Mouse (Mus musculus): ENCODE data around the gene Rnf111.

Gene Rnf111

GRCm38 (mm10) chr9:70396083-70396482 lies 107.4 kb downstream of the Rnf111 start:
- DNase-seq (ENCODE audit: low read depth, low spot score) = no peak

DNA sequence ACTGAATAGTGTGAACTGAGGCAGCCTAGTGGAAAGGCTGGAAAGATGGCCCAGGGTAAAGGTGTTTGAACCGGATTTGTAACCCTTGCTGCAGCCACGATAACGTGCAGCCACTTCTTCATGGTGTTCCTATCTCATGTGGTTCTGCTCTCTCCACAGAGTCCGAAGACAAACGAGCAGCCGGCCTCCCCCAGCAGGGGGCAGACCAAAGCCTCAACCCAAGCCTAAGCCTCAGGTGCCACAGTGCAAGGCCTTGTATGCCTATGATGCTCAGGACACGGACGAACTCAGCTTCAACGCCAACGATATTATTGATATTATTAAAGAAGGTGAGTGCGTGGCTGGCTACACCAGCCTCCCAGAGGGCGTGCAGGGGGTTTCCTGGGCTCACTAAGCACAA lies 107.9 kb downstream of the Rnf111 start:
- DNase-seq (ENCODE audit: low read depth, low spot score) = peak; percentile 25

DNA sequence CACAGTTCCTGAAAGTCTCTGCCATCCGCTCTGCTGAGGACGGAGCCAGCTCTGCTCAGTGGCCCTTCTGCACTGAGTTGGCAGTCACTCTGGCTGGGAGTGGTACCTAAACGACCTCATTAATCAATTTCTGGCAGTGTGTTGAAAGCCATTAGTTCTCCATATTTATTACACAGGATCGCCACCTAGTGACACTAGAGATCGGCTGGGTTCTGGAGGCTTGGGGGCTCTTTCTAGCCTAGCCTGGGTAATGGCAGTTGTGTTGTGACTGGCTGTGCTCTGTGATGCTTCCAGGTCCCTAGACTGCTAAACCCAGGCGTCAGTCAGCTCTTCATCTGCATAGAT lies 111.0 kb downstream of the Rnf111 start:
- DNase-seq (ENCODE audit: low read depth, low spot score) = peak; percentile 64

DNA sequence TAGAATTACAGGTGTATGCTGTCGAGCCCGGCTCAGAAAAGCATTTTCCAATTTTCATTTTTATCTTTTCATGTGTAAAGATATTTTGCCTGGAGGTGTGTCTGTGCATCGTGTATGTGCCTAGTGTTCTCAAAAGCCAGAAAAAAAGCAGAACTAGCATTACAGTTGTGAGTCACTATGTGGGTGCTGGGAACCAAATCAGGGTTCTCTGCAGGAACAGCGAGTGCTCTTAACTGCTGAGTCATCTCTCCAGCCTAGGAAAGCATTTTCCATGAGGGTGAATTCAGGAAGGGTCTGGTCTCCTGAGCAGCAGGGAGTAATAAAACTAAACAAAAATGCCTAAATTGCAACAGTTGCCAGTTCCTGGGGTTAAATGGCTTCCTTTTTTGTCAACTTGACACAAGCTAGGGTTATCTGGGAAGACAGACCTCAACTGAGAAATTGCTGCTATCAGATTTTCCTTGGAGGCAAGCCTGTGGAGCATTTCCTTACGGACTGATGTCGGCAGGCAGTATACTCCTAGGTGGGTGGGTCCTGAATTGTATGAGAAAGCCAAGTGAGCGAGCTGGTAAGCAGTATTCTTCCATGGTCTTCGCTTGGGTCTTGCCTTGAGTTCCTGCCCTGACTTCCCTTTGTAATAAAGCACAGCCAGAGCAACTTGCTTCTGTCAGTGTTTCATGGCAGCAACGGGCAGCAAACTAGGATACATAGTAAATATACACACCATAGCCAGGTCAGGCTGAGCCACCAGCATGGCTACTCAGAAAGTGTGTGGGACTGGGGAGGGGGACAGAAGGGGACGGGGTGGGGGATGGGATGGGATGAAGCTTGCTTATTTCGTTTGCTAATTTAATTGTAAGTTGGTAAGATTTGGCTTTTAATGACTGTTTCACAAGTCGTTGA lies 111.6 kb downstream of the Rnf111 start:
- peak; percentile 46 for DNase-seq (ENCODE audit: low read depth, low spot score)

DNA sequence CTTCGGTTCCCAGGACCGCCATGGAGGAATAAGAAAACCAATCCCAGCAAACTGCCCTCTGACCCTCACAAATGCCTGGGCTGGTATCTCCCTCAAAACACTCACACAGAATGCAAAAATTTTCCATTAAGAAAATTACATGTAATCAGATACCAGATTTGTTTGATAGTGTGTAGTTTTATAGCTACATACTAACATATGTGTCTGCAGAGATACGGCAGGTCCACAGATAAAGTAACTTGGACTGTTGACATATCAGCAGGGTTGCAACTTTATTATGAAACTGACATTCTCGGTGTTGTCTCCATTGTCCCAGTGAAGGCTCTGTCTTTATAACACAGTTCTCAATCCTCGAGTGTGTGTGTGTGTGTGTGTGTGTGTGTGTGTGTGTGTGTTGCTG lies 112.5 kb downstream of the Rnf111 start:
- DNase-seq (ENCODE audit: low read depth, low spot score) = no peak

- no peak for DNase-seq (ENCODE audit: low read depth, low spot score)
Observed at GRCm38 (mm10) chr9:70389548-70389947, 114.0 kb downstream of the Rnf111 start.

GRCm38 (mm10) chr9:70387410-70388119 lies 116.0 kb downstream of the Rnf111 start:
- peak; percentile 32 for DNase-seq (ENCODE audit: low read depth, low spot score)

DNA sequence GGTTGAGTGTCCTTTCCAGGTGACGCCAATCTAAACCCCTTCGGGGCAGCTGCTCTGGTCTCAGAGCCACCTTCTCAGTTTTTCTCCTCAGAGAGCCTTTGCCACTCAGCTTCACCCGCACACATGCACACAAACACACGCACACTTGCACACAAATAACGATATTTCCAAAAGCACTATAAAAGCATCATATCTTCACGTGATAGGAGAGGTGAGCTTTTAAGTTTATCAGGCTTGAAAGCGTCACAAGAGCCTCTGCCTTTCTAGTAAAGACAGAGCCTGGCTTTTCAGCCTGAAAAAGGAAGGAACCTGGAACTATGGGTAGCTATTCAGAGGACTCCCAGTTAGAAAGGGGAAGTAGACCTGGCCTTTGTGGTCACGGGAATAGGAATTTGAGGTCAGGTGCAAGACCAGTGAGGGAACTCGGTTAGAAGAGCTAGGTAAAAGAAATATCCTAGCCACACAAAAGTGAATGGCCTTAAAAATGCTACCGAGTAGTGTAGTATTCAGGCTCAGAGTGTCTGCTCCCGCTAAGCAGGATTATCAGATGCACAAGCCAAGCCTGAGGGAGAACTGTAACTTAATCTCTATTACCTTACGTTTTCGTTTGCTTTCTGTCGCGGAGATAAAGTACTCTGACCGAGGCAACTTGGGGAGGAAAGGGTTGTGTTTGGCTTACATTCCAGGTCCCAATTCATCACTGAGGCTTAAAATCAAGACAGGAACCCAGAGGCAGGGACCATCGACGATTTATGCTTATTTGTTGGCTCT lies 118.4 kb downstream of the Rnf111 start:
- no peak for DNase-seq (ENCODE audit: low read depth, low spot score)

- no peak for DNase-seq (ENCODE audit: low read depth, low spot score)
Observed at GRCm38 (mm10) chr9:70384494-70384893, 119.0 kb downstream of the Rnf111 start.

DNA sequence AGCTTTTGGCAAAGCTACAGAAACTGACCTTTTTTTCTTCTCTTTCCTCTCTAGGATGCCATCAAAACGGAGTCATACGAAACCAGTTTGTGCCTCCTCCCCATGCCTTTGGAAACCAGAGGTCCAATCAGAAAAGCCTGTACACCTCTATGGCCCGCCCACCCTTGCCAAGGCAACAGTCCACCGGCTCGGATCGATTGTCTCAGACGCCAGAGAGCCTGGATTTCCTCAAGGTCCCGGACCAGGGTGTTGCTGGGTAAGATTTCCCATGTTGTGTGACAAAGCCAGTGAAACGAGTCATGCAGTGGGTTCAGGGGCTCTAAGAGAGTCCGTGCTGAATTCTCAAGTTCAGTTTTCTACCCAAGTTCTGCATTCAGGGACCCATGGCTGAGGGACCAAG lies 119.8 kb downstream of the Rnf111 start:
- DNase-seq (ENCODE audit: low read depth, low spot score) = no peak

DNA sequence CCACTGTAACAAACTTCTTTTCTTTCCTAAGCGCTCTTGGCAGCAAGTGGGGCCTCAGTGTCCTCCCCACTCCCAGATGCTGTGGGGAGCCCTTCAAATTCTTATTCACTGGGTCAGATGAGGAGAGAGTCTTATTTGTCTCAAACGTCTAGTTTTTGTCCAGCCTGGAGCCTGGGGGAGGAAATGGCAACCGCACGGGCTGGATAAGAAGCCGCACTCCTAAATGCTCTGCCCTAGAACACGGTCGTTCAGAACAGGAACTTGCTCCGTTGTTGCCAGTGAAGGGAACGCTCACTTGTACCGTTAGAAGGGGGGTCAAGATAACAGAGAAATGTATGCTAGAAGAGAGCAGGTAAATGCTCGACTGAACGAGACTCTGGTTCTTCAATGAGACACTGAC lies 121.4 kb downstream of the Rnf111 start:
- DNase-seq (ENCODE audit: low read depth, low spot score) = no peak

GRCm38 (mm10) chr9:70379502-70380467 lies 123.7 kb downstream of the Rnf111 start:
- no peak for DNase-seq (ENCODE audit: low read depth, low spot score)
